Mouse (Mus musculus) cerebellum, adult 8-10 months (tissue): ENCODE results near the gene Sema4d.

ENCODE experiments used
- DNase-seq: peaks from one replicate; pipeline ENCODE4 v3.0.0; 2022

The Sema4d gene

DNA sequence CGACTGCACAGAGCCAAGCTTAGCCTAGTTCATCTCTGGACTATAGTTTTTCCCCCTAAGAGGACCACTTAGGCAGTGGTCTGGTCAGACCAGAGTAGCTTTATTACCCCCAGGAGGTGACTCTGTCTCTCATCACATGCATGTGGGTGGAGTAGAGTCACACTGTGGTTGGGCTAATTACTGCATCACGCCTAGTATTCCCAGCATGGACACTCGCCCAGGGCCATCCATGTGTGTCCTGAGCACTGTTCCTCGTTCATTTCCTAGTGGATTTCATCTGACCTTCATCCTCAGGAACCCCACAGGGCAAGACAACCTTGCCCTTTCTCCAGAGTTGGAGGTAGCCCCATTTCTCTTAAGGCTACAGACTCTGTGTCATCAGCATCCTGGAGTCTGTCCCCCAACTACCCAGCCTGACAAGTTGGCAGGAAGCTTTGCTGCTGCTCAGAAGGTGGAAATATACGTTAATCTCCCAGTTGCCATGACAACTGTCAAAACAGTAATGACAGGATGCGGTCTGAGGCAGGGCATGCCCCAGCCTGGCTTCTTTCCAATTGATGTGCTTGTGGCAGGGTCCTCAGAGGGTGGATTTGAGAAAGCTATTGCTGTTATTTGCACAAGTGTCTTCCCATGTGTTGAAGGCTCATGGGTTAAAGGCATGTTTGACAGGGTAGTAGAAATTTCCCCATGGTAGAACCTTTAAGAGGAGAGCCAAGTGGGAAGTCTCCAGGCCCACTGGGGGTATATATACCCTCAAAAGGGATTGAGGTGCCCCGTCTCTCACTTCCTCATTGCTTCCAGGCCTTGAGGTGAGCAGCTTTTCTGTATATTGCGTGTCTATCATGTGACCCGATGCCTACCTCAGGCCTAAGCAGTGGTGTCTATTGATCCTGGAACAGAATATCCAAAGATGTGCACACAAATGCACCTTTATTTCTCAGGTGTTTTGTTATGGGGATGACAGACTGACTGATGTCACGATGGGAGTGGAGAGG, 20.4 kb upstream of the Sema4d start:
- DNase-seq, result no peak

DNA sequence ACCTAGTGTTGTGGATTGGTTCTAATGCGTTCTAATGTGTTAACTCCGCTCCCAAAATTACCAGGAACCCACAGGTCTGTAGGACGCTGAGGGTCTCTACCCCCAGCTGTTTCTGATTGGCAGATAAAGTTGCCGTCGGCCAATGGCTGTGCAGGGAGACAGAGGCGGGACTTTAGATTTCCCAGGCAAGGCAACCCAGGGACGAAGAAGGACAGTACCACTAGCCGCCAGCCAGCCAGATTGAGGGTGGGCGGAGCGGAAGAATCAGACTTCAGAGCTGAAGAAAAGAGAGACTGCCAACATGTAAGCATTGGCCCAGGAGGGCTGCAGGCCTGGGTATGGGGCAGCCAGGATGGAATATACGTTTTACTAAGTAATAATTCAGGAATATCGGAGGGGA, 14.6 kb upstream of the Sema4d start:
- no peak for DNase-seq

- DNase-seq, result peak; percentile 62
These were observed 12.7 kb upstream of the Sema4d start for GRCm38 (mm10) chr13:51806220-51806619.

DNA sequence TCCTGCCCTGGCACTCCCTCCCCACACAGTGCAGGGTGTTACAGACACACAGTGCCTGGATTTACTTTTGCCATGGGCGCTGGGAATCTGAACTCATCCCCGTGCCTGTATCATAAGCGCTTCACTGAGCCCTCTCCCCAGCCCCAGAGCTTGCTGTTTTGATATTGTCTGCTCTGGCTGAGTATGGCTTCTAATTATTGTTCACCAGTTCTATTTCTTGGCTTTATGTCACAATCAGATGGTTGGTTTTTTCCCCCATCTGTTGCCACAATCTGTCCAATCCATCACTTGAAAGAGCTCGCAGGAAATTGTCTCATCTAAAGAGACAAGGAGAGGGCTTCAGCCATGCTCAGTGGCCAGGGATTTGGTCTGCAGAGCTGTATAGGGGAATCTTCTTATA, 12.1 kb upstream of the Sema4d start:
- DNase-seq, result peak; percentile 84

GRCm38 (mm10) chr13:51800921-51801320, 7.4 kb upstream of the Sema4d start:
- no peak for DNase-seq

DNA sequence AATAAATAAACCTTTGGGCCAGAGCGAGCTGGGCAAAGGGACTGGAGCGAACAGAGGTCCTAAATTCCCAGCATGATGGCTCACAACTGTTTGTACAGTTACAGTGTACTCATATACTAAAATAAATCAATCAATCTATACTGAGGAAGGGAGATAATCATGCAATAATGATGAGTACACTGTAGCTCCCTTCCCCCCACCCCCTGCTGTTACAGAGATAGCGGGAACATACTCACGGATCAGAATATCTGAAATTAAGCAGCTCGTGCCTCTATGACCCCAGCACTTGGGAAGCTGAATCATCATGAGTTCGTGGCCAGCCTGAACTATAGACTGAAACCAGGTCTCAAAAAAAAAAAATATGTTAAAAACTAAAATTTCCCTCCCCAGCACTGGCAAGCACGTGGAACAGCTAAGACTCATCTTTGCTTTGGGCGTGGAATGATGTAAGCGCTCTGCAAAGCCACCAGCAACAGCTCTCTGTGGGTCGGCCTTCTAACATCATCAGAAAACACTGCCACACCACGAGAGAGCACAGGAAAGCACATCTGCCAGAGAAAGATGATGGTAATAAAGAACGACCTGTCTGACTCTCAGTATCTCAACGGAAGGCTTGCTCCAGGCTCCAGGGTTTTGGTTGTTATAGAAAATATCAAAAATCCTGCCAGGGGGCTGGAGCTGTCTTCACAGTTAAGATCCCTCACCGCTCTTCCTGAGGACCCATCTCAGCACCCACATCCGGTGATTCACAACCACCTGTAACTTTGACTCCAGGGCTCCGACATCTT, 6.4 kb upstream of the Sema4d start:
- no peak for DNase-seq

- no peak for DNase-seq
These were observed 4.6 kb upstream of the Sema4d start for GRCm38 (mm10) chr13:51797899-51798746.

GRCm38 (mm10) chr13:51793948-51794347, 401 bp upstream of the Sema4d start:
- no peak for DNase-seq

- peak; percentile 72 for DNase-seq
These were observed 670 bp downstream of the Sema4d start for GRCm38 (mm10) chr13:51792729-51793424.

- DNase-seq, result no peak
These were observed 1.4 kb downstream of the Sema4d start for GRCm38 (mm10) chr13:51792135-51792573.

DNA sequence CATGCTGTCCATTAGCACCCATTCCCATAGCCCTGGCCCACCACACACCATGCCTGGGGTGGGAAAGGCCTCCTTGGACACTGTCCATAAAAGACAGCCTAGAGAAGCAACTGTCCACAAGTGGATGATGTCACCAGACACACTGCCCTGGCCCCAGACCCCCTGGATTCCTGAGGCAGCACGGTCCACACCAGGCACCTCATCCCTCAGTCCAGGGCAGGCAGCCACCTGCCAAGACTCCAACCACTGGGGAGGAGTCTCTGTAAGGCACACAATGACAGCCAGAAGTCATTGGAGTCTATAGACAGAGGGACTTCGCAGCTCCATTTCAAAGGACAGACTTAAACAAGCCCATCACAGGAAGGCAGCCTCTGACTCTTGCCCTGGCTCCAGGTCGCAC, 1.9 kb downstream of the Sema4d start:
- no peak for DNase-seq

GRCm38 (mm10) chr13:51790793-51791192, 2.8 kb downstream of the Sema4d start:
- no peak for DNase-seq

- DNase-seq, result no peak
These were observed 5.7 kb downstream of the Sema4d start for GRCm38 (mm10) chr13:51787858-51788257.

DNA sequence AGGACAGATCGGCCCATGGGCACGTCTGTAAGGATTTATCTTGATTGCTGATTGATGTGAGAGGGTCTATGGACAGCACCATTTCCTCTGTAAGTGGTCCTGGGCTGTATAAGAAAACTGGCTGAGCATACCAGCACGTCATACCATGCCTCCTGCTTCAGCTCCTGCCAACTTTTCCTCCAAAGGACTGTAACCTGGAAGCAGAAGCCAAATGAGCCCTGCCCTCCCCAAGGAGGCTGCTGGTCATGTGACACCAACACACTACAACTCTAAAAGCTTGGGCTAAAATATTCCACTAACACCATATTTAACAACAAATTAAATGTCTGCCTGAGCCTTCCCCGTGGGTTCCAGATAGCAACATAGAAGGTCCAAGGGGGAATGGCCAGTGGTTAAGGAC, 6.9 kb downstream of the Sema4d start:
- DNase-seq, result no peak

- no peak for DNase-seq
These were observed 9.1 kb downstream of the Sema4d start for GRCm38 (mm10) chr13:51784476-51784875.

- no peak for DNase-seq
These were observed 9.7 kb downstream of the Sema4d start for GRCm38 (mm10) chr13:51783857-51784256.

- DNase-seq, result no peak
These were observed 12.9 kb downstream of the Sema4d start for GRCm38 (mm10) chr13:51780509-51781155.

DNA sequence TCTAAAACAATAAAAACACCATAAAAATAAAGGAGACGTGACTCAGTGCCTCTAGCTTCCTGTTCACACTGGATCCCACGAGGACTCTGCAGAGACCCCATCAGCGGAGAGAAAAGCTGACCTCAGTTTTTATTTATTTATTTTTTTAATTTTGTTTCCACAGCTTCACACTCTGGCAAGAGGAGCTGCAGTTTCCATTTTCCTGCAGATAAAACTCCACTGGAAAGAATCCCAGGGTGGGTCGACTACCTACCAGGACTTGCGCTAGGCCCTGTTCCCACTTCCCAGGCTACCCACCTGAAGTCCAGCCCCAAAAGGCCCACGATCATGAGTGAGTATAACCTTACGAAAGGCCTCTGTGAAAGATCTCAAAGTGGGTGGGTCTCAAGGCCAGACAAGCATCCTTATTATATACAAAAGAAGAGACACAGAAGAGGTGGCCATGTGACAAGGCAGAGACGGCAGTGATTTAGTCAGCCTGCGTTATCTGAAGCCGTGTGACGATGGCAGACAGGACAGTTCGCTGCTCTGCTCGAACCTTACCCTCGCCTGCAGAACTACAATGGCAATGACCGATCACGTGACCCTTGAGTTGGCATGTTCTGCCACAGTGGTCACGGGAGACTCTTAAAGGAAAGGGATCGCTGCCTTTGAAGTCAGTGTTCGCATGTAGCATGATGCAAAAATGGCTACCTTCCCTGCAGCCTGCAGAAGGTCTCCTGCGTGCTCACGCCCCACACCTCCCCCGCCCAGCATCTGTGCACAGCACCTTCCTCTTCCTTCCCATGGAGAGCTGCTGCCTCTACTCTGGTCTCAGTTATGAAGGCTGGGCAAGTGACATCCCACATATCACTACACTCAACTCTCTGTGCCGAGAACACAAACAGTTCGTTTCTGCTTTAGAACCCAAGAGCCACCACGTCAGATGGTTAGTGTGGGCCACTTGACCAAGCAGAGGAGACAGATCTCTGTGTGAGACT, 14.3 kb downstream of the Sema4d start:
- DNase-seq, result no peak

DNA sequence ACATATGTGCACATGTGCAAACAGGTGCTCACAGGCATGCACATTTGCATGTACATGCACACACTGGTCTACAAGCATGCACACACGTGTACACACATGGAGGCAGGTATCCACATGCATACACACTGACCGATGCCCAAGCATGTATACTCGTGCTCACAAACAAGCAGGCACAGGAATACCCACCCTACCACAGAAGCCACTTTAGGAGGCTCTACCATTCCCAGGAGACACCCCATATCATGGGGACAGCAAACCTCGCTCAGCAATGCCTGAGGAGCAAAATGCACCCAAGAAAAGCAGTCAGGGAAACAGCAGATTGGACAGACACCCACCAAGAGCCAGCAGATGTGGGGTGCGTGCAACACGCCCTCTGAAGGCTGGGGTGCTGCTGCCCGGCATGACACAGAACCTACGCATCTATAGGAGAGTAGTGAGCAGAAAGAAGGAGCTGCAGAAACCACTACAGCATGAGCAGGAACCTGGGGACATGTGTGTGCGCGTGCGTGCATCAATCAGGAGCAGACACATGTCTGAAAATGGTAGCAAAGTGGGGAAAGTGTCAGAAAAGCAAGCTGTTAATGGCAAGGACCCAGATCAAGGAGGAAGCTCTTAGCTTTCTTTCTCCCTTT, 15.1 kb downstream of the Sema4d start:
- DNase-seq, result no peak

DNA sequence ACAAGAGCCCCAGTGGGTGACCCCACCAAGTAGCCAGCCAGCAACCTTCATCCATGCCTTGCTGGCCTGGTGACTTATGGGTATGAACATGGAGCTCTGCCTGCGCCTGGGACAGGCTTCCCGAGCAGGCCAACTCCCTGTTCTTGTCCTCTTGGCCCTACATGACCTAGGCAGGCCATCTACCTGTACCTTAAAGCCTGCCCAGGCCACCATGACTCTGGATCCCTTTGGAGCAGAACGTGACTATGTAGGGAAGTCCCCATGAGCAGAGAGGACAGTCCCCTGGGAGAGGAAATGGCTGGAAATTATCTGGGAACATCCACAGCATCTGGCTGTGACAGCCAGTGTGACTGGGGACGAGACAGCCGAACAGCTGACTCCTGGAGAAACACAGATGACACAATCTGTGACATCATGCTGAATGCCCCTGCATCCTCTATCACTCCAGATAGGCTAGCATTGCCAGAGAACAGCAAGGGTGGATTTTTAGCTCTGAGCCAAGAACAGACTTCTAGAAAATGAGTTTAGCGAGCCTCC, 15.7 kb downstream of the Sema4d start:
- DNase-seq, result no peak
